Mouse (Mus musculus) hindbrain, postnatal 0 days (tissue): ENCODE data around the gene Sp1. TPM values are rescaled to one million over a fixed set of nuclear protein-coding genes. Genes with fewer than 3 reads are reported as not detected.

Experiments used
- ATAC-seq: fragments of 200-750 bp; cut with Nextera tagmentation; 2 replicates; pipeline ENCODE4 v1.8.0; 2017; ENCODE audit warnings: mild to moderate bottlenecking, moderate TSS enrichment, moderate library complexity
- DNase-seq: peaks from one replicate; pipeline ENCODE4 v3.0.0-alpha.2; 2015; ENCODE audit warnings: low spot score
- H3K27ac ChIP-seq: fragments of 300-500 bp; sonication (generic); 2 replicates; pipeline ENCODE4 v1.5.1; 2014; ENCODE audit warnings: mild to moderate bottlenecking
- H3K27me3 ChIP-seq: fragments of 300-500 bp; sonication (generic); 2 replicates; pipeline ENCODE4 v1.6.1; 2014; ENCODE audit warnings: low read length, mixed read lengths; ENCODE audit not compliant: insufficient read depth
- H3K36me3 ChIP-seq: fragments of 300-500 bp; sonication (generic); 2 replicates; pipeline ENCODE4 v1.6.1; 2014; ENCODE audit warnings: low read length, mixed read lengths; ENCODE audit not compliant: insufficient read depth
- H3K4me1 ChIP-seq: fragments of 300-500 bp; sonication (generic); 2 replicates; pipeline ENCODE4 v1.6.1; 2014; ENCODE audit warnings: antibody characterized with exemption, low read length, mixed read lengths; ENCODE audit not compliant: insufficient read depth
- H3K4me2 ChIP-seq: fragments of 300-500 bp; sonication (generic); 2 replicates; pipeline ENCODE4 v1.6.1; 2014; ENCODE audit warnings: low read depth, mild to moderate bottlenecking, low read length, moderate library complexity, mixed read lengths
- H3K4me3 ChIP-seq: fragments of 300-500 bp; sonication (generic); 2 replicates; pipeline ENCODE4 v1.5.1; 2014; ENCODE audit warnings: low read length
- H3K9ac ChIP-seq: fragments of 300-500 bp; sonication (generic); replicated peaks from 2 replicates; pipeline ENCODE4 v1.6.1; 2014; ENCODE audit warnings: mild to moderate bottlenecking, low read length, moderate library complexity, mixed read lengths
- H3K9me3 ChIP-seq: fragments of 300-500 bp; sonication (generic); 2 replicates; pipeline ENCODE4 v1.6.1; 2016; ENCODE audit warnings: low read length, mixed read lengths
- CTCF ChIP-seq: IDR thresholded peaks from 2 replicates; pipeline ENCODE4 v1.5.1; 2016; ENCODE audit warnings: antibody characterized with exemption, control low read depth, low read depth
- WGBS: fragments of 180-500 bp; shearing (Covaris S2); extraction: QIAGEN DNeasy Blood & Tissue Kit; methylation state at CpG from one replicate; pipeline ENCODE4 v1.1.7; 2014; 5-methylcytosine and 5-hydroxymethylcytosine counted together
- polyA plus RNA-seq: library from polyadenylated mRNA; unstranded; fragments of >200 nt; fragmentation: Nextera tagmentation; extraction: Ambion mirVana; gene quantifications from 2 replicates; pipeline ENCODE4 v1.2.1, GENCODE M21; 2015
- total RNA-seq: library from RNA; depleted of rRNA; stranded (reverse); fragments of >200 nt; gene quantifications from 2 replicates; pipeline ENCODE4 v1.2.3, GENCODE M21; 2014

The Sp1 gene
- total and polyA plus RNA-seq, 2 experiments from 2014 or later, result 3.0 to 26.0 TPM

GRCm38 (mm10) chr15:102377810-102378262 is 28.1 kb upstream of the Sp1 start:
- DNase-seq (no peak), ATAC-seq (no peak)
- H3K9ac ChIP-seq, result no peak overlapping the region
- WGBS, result 10% methylated on average over 10 of the region's 10 CpGs
- H3K4me2 ChIP-seq, result peak overlapping the region; percentile 99
- H3K4me1 ChIP-seq, result 0 out of 2 replicates have a peak, but pooled peaks cover 6% of the 10 kb centered on the region
- H3K27me3 ChIP-seq, result no peaks in the 10 kb centered on the region
- H3K9me3 ChIP-seq, result no peaks in the 10 kb centered on the region
- H3K27ac ChIP-seq, result 0 out of 2 replicates have a peak overlapping the region, but pooled peaks have one; percentile 26
- H3K36me3 ChIP-seq, result no peaks in the 10 kb centered on the region
- no peak overlapping the region for H3K4me3 ChIP-seq
- TF ChIP-seq CTCF, result no peak

- 0 out of 2 replicates have a peak, but pooled peaks cover 6% of the 10 kb centered on the region for H3K4me1 ChIP-seq
- no peak overlapping the region for H3K27ac ChIP-seq
- H3K9ac ChIP-seq, result no peak overlapping the region
- no peaks in the 10 kb centered on the region for H3K27me3 ChIP-seq
- ATAC-seq, result peak; percentile 81
- under 1% methylated on average over 7 of the region's 7 CpGs for WGBS
- no peaks in the 10 kb centered on the region for H3K9me3 ChIP-seq
- no peak overlapping the region for H3K4me2 ChIP-seq
- no peaks in the 10 kb centered on the region for H3K36me3 ChIP-seq
- peak; percentile 97 for TF ChIP-seq CTCF
- peak; percentile 93 for DNase-seq
- H3K4me3 ChIP-seq, result no peak overlapping the region
Observed at GRCm38 (mm10) chr15:102381575-102381974, 24.4 kb upstream of the Sp1 start.

GRCm38 (mm10) chr15:102383671-102384070 is 22.3 kb upstream of the Sp1 start:
- H3K9ac ChIP-seq, result no peak overlapping the region
- ATAC-seq, result no peak

GRCm38 (mm10) chr15:102386640-102387039 is 19.3 kb upstream of the Sp1 start:
- DNase-seq (no peak), ATAC-seq (no peak)
- no peak for TF ChIP-seq CTCF
- H3K4me3 ChIP-seq, result no peak overlapping the region
- no peaks in the 10 kb centered on the region for H3K4me1 ChIP-seq
- no peak overlapping the region for H3K27ac ChIP-seq
- WGBS, result 52% methylated on average over 9 of the region's 9 CpGs
- H3K4me2 ChIP-seq, result no peak overlapping the region
- H3K9me3 ChIP-seq, result no peaks in the 10 kb centered on the region
- H3K9ac ChIP-seq, result no peak overlapping the region
- no peaks in the 10 kb centered on the region for H3K36me3 ChIP-seq
- H3K27me3 ChIP-seq, result no peaks in the 10 kb centered on the region

More at GRCm38 (mm10) chr15:102383671-102384070, 22.3 kb upstream of the Sp1 start:
- 90% methylated on average over 6 of the region's 6 CpGs for WGBS
- no peak overlapping the region for H3K27ac ChIP-seq
- no peaks in the 10 kb centered on the region for H3K36me3 ChIP-seq
- H3K27me3 ChIP-seq, result no peaks in the 10 kb centered on the region
- no peak for TF ChIP-seq CTCF
- H3K4me3 ChIP-seq, result no peak overlapping the region
- H3K9me3 ChIP-seq, result no peaks in the 10 kb centered on the region
- no peak overlapping the region for H3K4me2 ChIP-seq
- H3K4me1 ChIP-seq, result no peaks in the 10 kb centered on the region
- no peak for DNase-seq

- Histone ChIP-seq H3K27me3 (no peaks in the 10 kb centered on the region), H3K4me1 (no peaks in the 10 kb centered on the region), H3K4me3 (no peak overlapping the region), H3K9me3 (no peaks in the 10 kb centered on the region), H3K9ac (no peak overlapping the region), H3K4me2 (no peak overlapping the region), H3K27ac (no peak overlapping the region), H3K36me3 (no peaks in the 10 kb centered on the region)
- no peak for ATAC-seq
- no peak for DNase-seq
- TF ChIP-seq CTCF, result no peak
- WGBS, result 88% methylated on average over 3 of the region's 3 CpGs
Observed at GRCm38 (mm10) chr15:102388942-102389341, 17.0 kb upstream of the Sp1 start.

GRCm38 (mm10) chr15:102392520-102392919 is 13.4 kb upstream of the Sp1 start:
- DNase-seq, result no peak
- Histone ChIP-seq H3K4me1 (no peaks in the 10 kb centered on the region), H3K27ac (no peak overlapping the region), H3K4me2 (no peak overlapping the region), H3K36me3 (no peaks in the 10 kb centered on the region), H3K4me3 (no peak overlapping the region), H3K9ac (no peak overlapping the region), H3K27me3 (no peaks in the 10 kb centered on the region), H3K9me3 (no peaks in the 10 kb centered on the region)
- no peak for TF ChIP-seq CTCF
- 29% methylated on average over 2 of the region's 2 CpGs for WGBS
- ATAC-seq, result no peak

- DNase-seq (no peak), ATAC-seq (no peak)
- no peak overlapping the region for H3K27ac ChIP-seq
Observed at GRCm38 (mm10) chr15:102393584-102394014, 12.3 kb upstream of the Sp1 start.

More at GRCm38 (mm10) chr15:102393584-102394014, 12.3 kb upstream of the Sp1 start:
- Histone ChIP-seq H3K4me3 (no peak overlapping the region), H3K9ac (no peak overlapping the region), H3K27me3 (no peaks in the 10 kb centered on the region), H3K4me1 (no peaks in the 10 kb centered on the region), H3K9me3 (no peaks in the 10 kb centered on the region), H3K36me3 (no peaks in the 10 kb centered on the region), H3K4me2 (no peak overlapping the region)
- TF ChIP-seq CTCF, result no peak
